Mouse (Mus musculus): ENCODE data around the gene Acox1. TPM values are rescaled to one million over a fixed set of nuclear protein-coding genes. Genes with fewer than 3 reads are reported as not detected.

Gene Acox1
- polyA plus RNA-seq, 1 experiment from 2014 or later: 21.2 TPM

DNA sequence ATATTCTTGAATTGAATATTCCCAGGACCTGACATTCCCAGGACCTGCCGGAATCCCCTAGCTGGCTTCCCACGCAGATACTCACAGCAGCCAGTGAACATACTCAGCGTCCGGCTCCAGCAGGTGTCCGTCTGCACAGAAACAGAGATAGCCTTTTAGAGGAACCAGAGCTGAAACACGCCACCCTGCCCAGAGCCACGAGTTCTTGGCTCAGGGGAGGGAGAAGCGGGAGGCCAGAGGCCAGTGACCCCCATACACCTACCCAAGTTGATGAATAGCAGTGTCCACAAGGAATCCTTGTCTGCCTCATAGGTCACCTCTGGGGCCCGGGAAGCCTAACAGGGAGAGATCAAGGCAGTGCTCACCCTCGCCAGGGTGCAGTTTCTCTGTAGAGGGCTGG lies 64.7 kb downstream of the Acox1 start:
- Histone ChIP-seq H3K9me3 (no peaks in the 10 kb centered on the region), H3K4me3 (no peak overlapping the region), H3K4me1 (peaks cover 34% of the 10 kb centered on the region), H3K27me3 (no peaks in the 10 kb centered on the region), H3K27ac (no peak overlapping the region), H3K4me2 (no peak overlapping the region), H3K36me3 (peaks cover 40% of the 10 kb centered on the region), H3K9ac (no peak overlapping the region)
- ATAC-seq (ENCODE audit: borderline replicate concordance, extremely low read depth, low FRiP score, low TSS enrichment): no peak
- WGBS: 83% methylated on average over 10 of the region's 10 CpGs

DNA sequence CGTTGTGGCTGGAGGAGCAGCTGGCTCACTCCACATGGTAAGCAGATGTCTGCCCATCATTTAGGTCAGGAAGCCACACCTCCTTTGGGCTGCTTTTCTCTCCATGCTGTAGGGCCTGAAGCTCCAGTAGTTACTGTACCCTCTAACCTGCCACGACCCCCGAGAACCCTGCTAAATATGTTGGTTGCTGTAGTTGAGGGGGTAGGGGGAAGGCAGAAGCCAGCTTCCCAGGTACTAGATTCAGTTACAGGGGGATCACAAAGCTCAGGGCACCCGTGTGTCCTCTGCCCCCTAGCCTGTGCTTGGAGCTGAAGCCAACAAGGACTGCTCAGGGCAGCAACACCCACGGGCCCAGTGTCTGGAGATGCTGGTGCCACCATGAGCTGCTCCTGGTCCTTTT lies 65.3 kb downstream of the Acox1 start:
- no peak overlapping the region for H3K27ac ChIP-seq
- H3K27me3 ChIP-seq: no peaks in the 10 kb centered on the region
- ATAC-seq (ENCODE audit: borderline replicate concordance, extremely low read depth, low FRiP score, low TSS enrichment): no peak
- no peak overlapping the region for H3K9ac ChIP-seq
- no peak overlapping the region for H3K4me2 ChIP-seq
- 77% methylated on average over 5 of the region's 5 CpGs for WGBS
- no peaks in the 10 kb centered on the region for H3K9me3 ChIP-seq
- peaks cover 37% of the 10 kb centered on the region for H3K4me1 ChIP-seq
- peaks cover 40% of the 10 kb centered on the region for H3K36me3 ChIP-seq
- no peak overlapping the region for H3K4me3 ChIP-seq

DNA sequence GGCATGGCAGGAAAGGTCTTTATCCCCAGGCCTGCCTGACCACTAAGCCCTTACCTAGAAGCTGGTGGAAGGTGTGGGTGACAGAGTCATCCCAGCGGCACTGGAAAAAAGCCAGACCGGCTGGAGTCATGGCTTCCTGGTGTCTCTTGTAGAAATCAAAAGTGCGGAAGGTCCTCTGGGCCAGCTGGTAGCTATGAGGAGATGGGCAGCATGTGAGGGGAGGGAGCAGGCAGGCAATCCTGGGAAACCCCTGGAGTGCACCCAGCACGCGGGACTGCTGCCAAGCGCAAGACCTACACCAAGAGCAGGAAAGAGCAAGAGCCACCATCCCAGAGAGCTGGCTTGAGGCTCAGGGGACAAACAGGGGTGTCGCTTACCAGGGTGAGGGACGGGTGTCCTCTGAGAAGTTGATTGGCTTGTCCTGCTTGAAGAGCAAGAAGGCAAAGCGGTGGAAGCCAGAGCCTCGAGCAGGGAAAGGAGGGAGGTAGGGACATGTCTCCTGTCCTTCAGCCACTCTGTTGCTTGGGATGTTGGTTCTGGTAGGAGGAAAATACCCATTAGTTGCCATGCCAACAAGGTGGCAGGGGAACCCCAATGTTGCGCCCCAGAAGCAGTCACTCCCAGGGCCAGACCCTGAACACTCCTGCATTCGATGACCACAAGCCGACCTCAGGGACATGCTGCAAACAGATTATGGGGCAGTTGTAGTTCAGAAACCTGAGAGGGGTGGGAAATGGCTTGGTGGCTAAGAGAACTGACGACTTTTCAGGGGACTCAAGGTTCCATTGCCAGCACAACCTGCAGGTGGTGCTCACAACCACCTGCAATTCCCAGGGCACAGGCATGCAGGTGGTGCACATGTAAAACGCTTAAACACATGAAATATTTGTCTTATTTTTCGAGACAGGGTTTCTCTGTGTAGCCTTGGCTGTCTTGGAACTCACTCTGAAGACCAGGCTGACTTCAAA lies 66.2 kb downstream of the Acox1 start:
- Histone ChIP-seq H3K4me3 (no peak overlapping the region), H3K4me1 (peaks cover 41% of the 10 kb centered on the region), H3K9ac (no peak overlapping the region), H3K9me3 (no peaks in the 10 kb centered on the region), H3K4me2 (no peak overlapping the region), H3K36me3 (peaks cover 40% of the 10 kb centered on the region), H3K27ac (0 out of 2 replicates have a peak overlapping the region, but pooled peaks have one; percentile 33), H3K27me3 (no peaks in the 10 kb centered on the region)
- no peak for ATAC-seq (ENCODE audit: borderline replicate concordance, extremely low read depth, low FRiP score, low TSS enrichment)
- WGBS: 78% methylated on average over 16 of the region's 16 CpGs

DNA sequence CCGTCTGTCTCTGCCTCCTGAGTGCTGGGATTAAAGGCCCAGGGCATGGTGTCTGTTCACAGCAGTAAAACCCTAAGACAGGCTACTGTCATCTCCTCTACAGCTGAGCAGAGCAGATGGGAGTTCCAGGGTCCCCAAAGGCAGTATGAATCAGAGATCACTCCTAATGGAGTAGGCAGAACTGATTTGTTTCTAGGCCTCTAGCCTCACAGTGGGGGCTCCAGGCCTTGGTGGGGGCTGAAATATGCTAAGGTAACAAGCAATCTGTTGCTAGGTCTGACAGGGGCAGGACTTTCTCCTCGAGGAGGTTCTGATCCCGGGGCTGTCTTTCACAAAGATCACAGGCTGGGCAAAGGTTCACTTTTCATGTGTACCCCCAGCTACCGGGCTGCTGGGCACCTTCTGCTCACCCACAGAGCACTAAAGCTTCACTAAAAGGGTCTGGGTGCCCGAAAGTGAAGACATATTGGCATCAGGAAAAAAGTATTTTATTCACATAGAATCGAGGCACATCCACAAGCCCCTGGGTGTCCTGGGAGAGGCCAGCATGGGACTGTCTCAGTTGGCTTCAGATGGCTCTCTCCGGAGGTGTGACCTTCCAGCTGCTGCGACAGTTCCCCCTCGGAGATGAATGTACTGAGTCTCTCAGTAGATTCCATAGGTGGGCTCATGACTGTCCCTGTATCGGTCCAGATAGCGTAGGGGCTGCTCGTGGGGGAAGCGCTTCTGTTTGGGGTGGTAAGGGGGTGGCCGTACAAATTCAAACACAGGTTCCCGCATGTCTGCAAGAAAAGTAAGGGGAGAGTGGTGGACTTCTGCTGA lies 67.3 kb downstream of the Acox1 start:
- H3K27ac ChIP-seq: peak overlapping the region; percentile 96
- H3K27me3 ChIP-seq: no peaks in the 10 kb centered on the region
- H3K36me3 ChIP-seq: peaks cover 40% of the 10 kb centered on the region
- ATAC-seq (ENCODE audit: borderline replicate concordance, extremely low read depth, low FRiP score, low TSS enrichment): no peak
- H3K9ac ChIP-seq: peak overlapping the region; percentile 74
- 76% methylated on average over 15 of the region's 15 CpGs for WGBS
- peaks cover 38% of the 10 kb centered on the region for H3K4me1 ChIP-seq
- peak overlapping the region; percentile 59 for H3K4me3 ChIP-seq
- peak overlapping the region; percentile 67 for H3K4me2 ChIP-seq
- no peaks in the 10 kb centered on the region for H3K9me3 ChIP-seq

DNA sequence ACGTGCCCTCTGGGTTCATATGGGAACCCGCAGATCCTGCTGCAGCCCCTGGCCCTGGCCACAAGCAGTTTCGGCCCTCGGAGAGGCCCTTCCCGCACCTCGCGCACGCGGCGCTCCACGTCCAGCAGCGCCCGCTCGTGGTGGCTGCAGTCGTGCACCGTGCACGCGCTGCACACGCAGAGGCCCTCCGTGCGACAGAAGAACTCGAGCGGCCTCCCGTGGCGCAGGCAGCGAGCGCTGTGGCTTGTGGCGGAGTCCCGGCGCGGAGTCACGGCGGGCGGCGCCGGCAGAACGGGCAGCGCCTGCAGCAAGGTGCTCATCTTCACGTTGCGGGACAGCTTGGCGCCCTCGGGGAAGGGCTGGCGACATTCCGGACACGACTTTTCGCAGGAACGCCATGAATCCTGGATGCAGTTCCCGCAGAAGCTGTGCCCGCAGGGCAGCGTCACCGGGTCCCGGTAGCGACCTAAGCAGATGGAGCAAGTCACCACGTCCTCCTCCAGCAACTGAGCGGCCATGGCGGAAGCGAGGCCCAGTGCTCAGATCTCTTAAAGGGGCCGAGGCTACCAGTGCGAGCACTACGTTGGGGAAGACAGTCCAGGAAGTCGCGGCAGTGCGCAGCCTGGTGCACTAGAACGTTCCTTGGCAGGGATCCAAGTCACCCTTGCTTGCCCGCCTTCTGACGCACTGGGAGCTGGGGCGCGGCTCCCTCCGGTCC lies 68.2 kb downstream of the Acox1 start, which contains the start of gene Trim65:
TSS of gene Trim65 (minus strand) at position 641 of the 718 bp plus-strand sequence.
- H3K4me3 ChIP-seq: peak within 1 kb of the TSS; percentile 59
- no peaks in the 10 kb centered on the region for H3K27me3 ChIP-seq
- peak within 1 kb of the TSS; percentile 67 for H3K4me2 ChIP-seq
- H3K27ac ChIP-seq: peak within 1 kb of the TSS; percentile 96
- H3K36me3 ChIP-seq: peaks cover 43% of the 10 kb centered on the region
- peak within 1 kb of the TSS; percentile 74 for H3K9ac ChIP-seq
- H3K9me3 ChIP-seq: no peaks in the 10 kb centered on the region
- WGBS: under 1% methylated on average over 69 of the region's 69 CpGs
- peak; percentile 82 for ATAC-seq (ENCODE audit: borderline replicate concordance, extremely low read depth, low FRiP score, low TSS enrichment)
- H3K4me1 ChIP-seq: peaks cover 38% of the 10 kb centered on the region

DNA sequence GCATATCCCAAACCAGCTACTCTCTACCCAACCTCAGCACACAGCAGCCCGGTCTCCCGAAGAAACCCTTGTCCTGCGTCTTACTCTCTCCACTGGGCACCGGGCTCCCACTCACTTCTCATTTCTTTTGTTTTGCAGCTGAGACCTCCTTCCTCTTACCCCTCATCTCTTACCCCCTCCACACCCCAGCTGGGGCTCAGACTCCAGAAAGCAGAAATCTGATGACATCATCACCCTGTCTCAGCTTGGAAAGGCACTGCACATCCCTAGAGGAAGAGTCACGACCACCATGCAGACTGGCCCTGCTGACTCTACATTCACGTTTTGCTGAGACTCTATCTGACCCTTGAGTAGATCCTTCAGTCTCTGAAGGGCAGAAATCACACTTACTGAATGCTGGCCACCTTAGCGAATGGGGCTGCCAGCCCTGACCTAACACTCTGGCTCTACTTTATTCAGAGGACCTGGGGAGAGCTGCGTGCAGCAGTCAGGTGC lies 68.8 kb downstream of the Acox1 start:
- Histone ChIP-seq H3K4me2 (peak overlapping the region; percentile 67), H3K4me3 (peak overlapping the region; percentile 59), H3K27ac (peak overlapping the region; percentile 96), H3K36me3 (peaks cover 41% of the 10 kb centered on the region), H3K9ac (peak overlapping the region; percentile 74), H3K9me3 (no peaks in the 10 kb centered on the region), H3K27me3 (no peaks in the 10 kb centered on the region), H3K4me1 (peaks cover 38% of the 10 kb centered on the region)
- ATAC-seq (ENCODE audit: borderline replicate concordance, extremely low read depth, low FRiP score, low TSS enrichment): no peak
- WGBS: 38% methylated on average over 8 of the region's 8 CpGs

DNA sequence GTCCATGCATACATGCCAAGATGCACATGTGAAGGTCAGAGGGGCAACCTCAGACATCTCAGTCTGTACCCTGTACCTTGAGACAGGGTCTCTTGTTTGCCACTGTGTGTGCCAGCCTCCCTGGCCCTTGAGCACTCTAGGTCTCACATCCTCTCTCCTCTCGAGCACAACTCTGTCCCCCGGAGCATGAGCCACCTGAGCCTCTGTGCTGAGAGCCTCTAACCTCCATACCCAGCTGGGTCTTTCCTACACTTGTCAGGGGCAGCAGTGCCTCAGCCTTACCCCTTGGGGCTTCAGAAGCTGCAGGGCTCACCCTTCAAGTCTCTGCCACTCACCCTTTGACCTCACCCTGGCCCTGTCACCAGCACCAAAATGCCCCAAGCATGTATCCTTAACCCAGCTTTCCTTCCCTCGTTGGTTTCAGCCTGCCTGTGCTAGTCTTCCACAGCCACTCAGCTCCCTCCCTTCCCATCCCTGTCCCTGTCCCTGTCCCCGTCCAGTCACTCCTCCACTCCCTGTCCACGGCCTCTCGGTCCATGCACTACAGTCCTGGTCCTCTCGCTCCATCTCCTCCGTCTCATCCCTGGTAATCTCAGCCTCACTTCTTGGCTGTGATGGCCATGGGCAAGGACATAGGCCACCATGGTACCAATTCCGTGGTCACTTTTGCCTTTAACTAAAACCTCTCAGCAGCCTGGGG lies 69.6 kb downstream of the Acox1 start:
- Histone ChIP-seq H3K27me3 (no peaks in the 10 kb centered on the region), H3K9me3 (no peaks in the 10 kb centered on the region), H3K4me2 (no peak overlapping the region; the same call in 1 of the 2 replicates), H3K4me3 (0 out of 2 replicates have a peak overlapping the region, but pooled peaks have one; percentile 59), H3K9ac (no peak overlapping the region), H3K4me1 (peaks cover 38% of the 10 kb centered on the region), H3K27ac (no peak overlapping the region), H3K36me3 (peaks cover 33% of the 10 kb centered on the region)
- WGBS: 76% methylated on average over 9 of the region's 9 CpGs
- ATAC-seq (ENCODE audit: borderline replicate concordance, extremely low read depth, low FRiP score, low TSS enrichment): no peak

DNA sequence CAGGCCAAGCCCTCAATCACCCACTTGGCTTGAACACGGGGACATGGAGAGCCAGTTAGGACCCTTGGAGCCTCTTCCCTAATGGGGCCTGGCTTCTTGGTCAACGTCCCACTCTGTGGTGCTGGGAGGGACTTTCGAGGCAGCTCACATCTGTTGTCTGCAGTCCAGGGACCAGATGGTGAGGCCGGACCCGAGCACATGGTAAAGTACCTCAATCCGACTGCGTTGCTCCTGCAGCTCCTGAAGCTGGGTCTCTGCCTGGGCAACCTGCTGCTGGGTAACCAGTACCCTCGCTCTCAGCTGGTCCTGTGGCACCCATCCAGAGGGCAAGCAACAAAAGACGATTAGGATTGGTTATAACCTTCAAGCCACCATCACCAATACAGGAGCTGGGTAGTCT lies 70.9 kb downstream of the Acox1 start:
- no peak for ATAC-seq (ENCODE audit: borderline replicate concordance, extremely low read depth, low FRiP score, low TSS enrichment)
- peak overlapping the region; percentile 19; the same call in 1 of the 2 replicates for H3K9ac ChIP-seq
- H3K4me3 ChIP-seq: no peak overlapping the region
- WGBS: 69% methylated on average over 9 of the region's 9 CpGs
- H3K27ac ChIP-seq: peak overlapping the region; percentile 63
- peaks cover 32% of the 10 kb centered on the region for H3K36me3 ChIP-seq
- H3K9me3 ChIP-seq: no peaks in the 10 kb centered on the region
- no peaks in the 10 kb centered on the region for H3K27me3 ChIP-seq
- peak overlapping the region; percentile 40; the same call in 1 of the 2 replicates for H3K4me2 ChIP-seq
- H3K4me1 ChIP-seq: peaks cover 38% of the 10 kb centered on the region

DNA sequence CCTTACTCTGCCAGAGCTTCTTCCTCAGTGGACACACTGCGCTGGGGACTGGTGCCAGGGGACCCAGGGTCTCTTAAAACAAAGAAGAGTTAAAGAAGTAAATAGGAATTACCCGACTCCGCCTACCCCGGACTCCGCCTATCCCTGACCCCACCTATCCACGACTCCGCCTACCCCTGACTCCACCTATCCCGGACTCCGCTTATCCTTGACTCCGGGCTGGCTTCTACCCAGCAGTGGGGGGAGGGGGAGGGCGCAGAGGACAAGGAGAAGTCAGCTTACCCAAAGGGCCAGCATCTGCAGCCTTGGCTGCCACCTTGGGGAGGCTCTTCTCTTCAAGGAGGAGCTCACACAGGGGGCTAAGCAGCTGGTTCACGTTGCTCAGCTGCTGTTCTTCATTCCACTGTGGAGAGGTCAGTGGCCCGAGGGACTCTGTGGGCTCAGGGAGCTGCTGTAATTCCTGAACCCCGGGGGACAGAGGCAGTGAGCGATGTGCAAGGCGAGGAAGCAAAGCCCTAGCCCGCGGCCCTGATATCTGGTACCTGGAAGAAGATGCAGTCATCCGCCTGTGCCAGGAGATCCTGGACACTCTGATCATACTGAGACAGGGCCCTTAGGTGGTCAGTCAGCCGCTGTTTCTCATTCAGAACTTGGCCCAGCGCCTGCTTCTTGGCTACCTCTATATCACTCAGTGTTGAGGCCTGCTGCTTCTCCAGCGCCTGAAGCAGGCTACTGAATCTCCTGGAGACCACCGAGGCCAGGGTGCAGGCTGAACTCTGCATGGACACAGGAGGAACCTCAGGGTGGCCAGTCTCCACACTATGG lies 71.5 kb downstream of the Acox1 start, which contains the start of gene Trim47:
TSS of gene Trim47 (minus strand) at position 55 of the 825 bp plus-strand sequence.
- H3K36me3 ChIP-seq: peaks cover 30% of the 10 kb centered on the region
- H3K27ac ChIP-seq: peak within 1 kb of the TSS; percentile 63
- peak within 1 kb of the TSS; percentile 19 for H3K4me3 ChIP-seq
- peak; percentile 53 for ATAC-seq (ENCODE audit: borderline replicate concordance, extremely low read depth, low FRiP score, low TSS enrichment)
- peak within 1 kb of the TSS; percentile 40 for H3K4me2 ChIP-seq
- H3K4me1 ChIP-seq: peaks cover 38% of the 10 kb centered on the region
- peak within 1 kb of the TSS; percentile 19 for H3K9ac ChIP-seq
- WGBS: 18% methylated on average over 23 of the region's 23 CpGs
- no peaks in the 10 kb centered on the region for H3K9me3 ChIP-seq
- no peaks in the 10 kb centered on the region for H3K27me3 ChIP-seq

DNA sequence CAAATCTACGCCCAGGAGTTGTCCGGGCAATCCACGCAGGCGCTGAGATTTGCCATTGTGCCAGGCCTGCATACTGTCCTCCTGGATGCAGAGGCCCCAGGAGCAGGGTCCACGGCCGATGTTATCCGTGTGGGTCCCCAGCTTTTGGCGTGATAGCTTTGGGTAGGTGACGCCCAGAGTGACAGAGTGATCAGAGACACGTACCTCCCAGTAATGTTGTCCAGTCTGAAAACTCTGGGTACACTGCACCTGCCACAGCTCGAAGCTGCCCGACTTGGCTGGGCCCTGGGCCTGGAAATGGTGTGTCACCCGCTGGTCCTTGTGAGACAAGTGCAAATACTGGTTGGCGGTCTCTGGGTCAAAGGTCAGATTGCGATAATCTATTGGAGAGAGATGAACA lies 72.6 kb downstream of the Acox1 start:
- H3K4me2 ChIP-seq: no peak overlapping the region
- H3K27ac ChIP-seq: no peak overlapping the region
- peaks cover 23% of the 10 kb centered on the region for H3K36me3 ChIP-seq
- no peak overlapping the region for H3K4me3 ChIP-seq
- no peaks in the 10 kb centered on the region for H3K27me3 ChIP-seq
- 92% methylated on average over 15 of the region's 15 CpGs for WGBS
- H3K9ac ChIP-seq: no peak overlapping the region
- ATAC-seq (ENCODE audit: borderline replicate concordance, extremely low read depth, low FRiP score, low TSS enrichment): no peak
- no peaks in the 10 kb centered on the region for H3K9me3 ChIP-seq
- peaks cover 32% of the 10 kb centered on the region for H3K4me1 ChIP-seq

Measured in lung, embryonic 15.5 days (tissue).